Mouse (Mus musculus) midbrain, embryonic 15.5 days (tissue): ENCODE results near the gene Abhd8. TPM values are rescaled to one million over a fixed set of nuclear protein-coding genes. Genes with fewer than 3 reads are reported as not detected.

Experiments
- ATAC-seq: fragments of 200-750 bp; cut with Nextera tagmentation; replicated peaks from 2 replicates; pipeline ENCODE4 v1.8.0; 2017; ENCODE audit warnings: moderate TSS enrichment
- H3K27ac ChIP-seq: fragments of 300-500 bp; sonication (generic); 2 replicates; pipeline ENCODE4 v1.5.1; 2015; ENCODE audit warnings: mild to moderate bottlenecking, inconsistent platforms
- H3K27me3 ChIP-seq: fragments of 300-500 bp; sonication (generic); replicated peaks from 2 replicates; pipeline ENCODE4 v1.6.1; 2015; ENCODE audit warnings: inconsistent platforms
- H3K36me3 ChIP-seq: fragments of 300-500 bp; sonication (generic); replicated peaks from 2 replicates; pipeline ENCODE4 v1.6.1; 2015; ENCODE audit warnings: inconsistent platforms
- H3K4me1 ChIP-seq: fragments of 300-500 bp; sonication (generic); 2 replicates; pipeline ENCODE4 v1.6.1; 2015; ENCODE audit warnings: inconsistent platforms
- H3K4me2 ChIP-seq: fragments of 300-500 bp; sonication (generic); 2 replicates; pipeline ENCODE4 v1.6.1; 2015; ENCODE audit warnings: inconsistent platforms, mild to moderate bottlenecking, moderate library complexity
- H3K4me3 ChIP-seq: fragments of 300-500 bp; sonication (generic); 2 replicates; pipeline ENCODE4 v1.5.1; 2015; ENCODE audit warnings: mild to moderate bottlenecking, inconsistent platforms
- H3K9ac ChIP-seq: fragments of 300-500 bp; sonication (generic); 2 replicates; pipeline ENCODE4 v1.6.1; 2015; ENCODE audit warnings: mild to moderate bottlenecking, inconsistent platforms
- H3K9me3 ChIP-seq: fragments of 300-500 bp; sonication (generic); 2 replicates; pipeline ENCODE4 v1.6.1; 2016; ENCODE audit warnings: inconsistent platforms
- WGBS: fragments of 180-500 bp; shearing (Covaris S2); methylation state at CpG from one replicate; pipeline ENCODE4 v1.1.7; 2015; ENCODE audit warnings: mixed read lengths; 5-methylcytosine and 5-hydroxymethylcytosine counted together
- polyA plus RNA-seq: library from polyadenylated mRNA; unstranded; fragments of >200 nt; fragmentation: Nextera tagmentation; extraction: Ambion mirVana; gene quantifications from 2 replicates; pipeline ENCODE4 v1.2.1, GENCODE M21; 2015

Gene Abhd8
- polyA plus RNA-seq, 1 experiment from 2014 or later, result 188 TPM

GRCm38 (mm10) chr8:71476099-71476940, 12.9 kb upstream of the Abhd8 start:
- peaks cover 21% of the 10 kb centered on the region for H3K4me1 ChIP-seq
- peaks cover 34% of the 10 kb centered on the region for H3K36me3 ChIP-seq
- whole genome bisulfite sequencing, result under 1% methylated on average over 103 of the region's 121 CpGs
- peak overlapping the region; percentile 71 for H3K4me2 ChIP-seq
- peak overlapping the region; percentile 49 for H3K4me3 ChIP-seq
- H3K27me3 ChIP-seq, result no peaks in the 10 kb centered on the region
- ATAC-seq, result peak; percentile 53
- no peaks in the 10 kb centered on the region for H3K9me3 ChIP-seq
- H3K27ac ChIP-seq, result peak overlapping the region; percentile 89
- peak overlapping the region; percentile 63 for H3K9ac ChIP-seq

- H3K4me2 ChIP-seq, result peak overlapping the region; percentile 71
- H3K36me3 ChIP-seq, result peaks cover 30% of the 10 kb centered on the region
- H3K27me3 ChIP-seq, result no peaks in the 10 kb centered on the region
- no peaks in the 10 kb centered on the region for H3K9me3 ChIP-seq
- peak; percentile 7; the same call in 1 of the 2 replicates for ATAC-seq
- H3K9ac ChIP-seq, result peak overlapping the region; percentile 63
- peaks cover 26% of the 10 kb centered on the region for H3K4me1 ChIP-seq
- H3K27ac ChIP-seq, result peak overlapping the region; percentile 89; the same call in 1 of the 2 replicates
- WGBS, result 32% methylated on average over 4 of the region's 4 CpGs
- H3K4me3 ChIP-seq, result peak overlapping the region; percentile 49
Observed at GRCm38 (mm10) chr8:71475702-71476075, 12.2 kb upstream of the Abhd8 start.

GRCm38 (mm10) chr8:71474785-71475701, 11.6 kb upstream of the Abhd8 start:
- H3K4me1 ChIP-seq, result peaks cover 32% of the 10 kb centered on the region
- H3K9me3 ChIP-seq, result no peaks in the 10 kb centered on the region
- peak overlapping the region; percentile 89; the same call in 1 of the 2 replicates for H3K27ac ChIP-seq
- no peak overlapping the region for H3K9ac ChIP-seq
- H3K4me3 ChIP-seq, result no peak overlapping the region
- peak overlapping the region; percentile 71 for H3K4me2 ChIP-seq
- ATAC-seq, result no peak; the same call in 1 of the 2 replicates
- H3K36me3 ChIP-seq, result peaks cover 23% of the 10 kb centered on the region
- no peaks in the 10 kb centered on the region for H3K27me3 ChIP-seq
- 91% methylated on average over 25 of the region's 25 CpGs for WGBS

GRCm38 (mm10) chr8:71474344-71474743, 10.9 kb upstream of the Abhd8 start:
- no peaks in the 10 kb centered on the region for H3K27me3 ChIP-seq
- WGBS, result 94% methylated on average over 18 of the region's 18 CpGs
- no peak overlapping the region for H3K4me2 ChIP-seq
- peaks cover 37% of the 10 kb centered on the region for H3K4me1 ChIP-seq
- no peak overlapping the region for H3K27ac ChIP-seq
- H3K4me3 ChIP-seq, result no peak overlapping the region
- ATAC-seq, result no peak
- H3K9me3 ChIP-seq, result no peaks in the 10 kb centered on the region
- peaks cover 16% of the 10 kb centered on the region for H3K36me3 ChIP-seq
- H3K9ac ChIP-seq, result no peak overlapping the region

GRCm38 (mm10) chr8:71472601-71473386, 9.3 kb upstream of the Abhd8 start:
- Histone ChIP-seq H3K4me2 (no peak overlapping the region), H3K27me3 (no peaks in the 10 kb centered on the region), H3K9ac (no peak overlapping the region), H3K27ac (no peak overlapping the region), H3K36me3 (peaks cover 16% of the 10 kb centered on the region; the same call in 1 of the 2 replicates), H3K9me3 (no peaks in the 10 kb centered on the region), H3K4me3 (no peak overlapping the region), H3K4me1 (peaks cover 36% of the 10 kb centered on the region)
- 88% methylated on average over 8 of the region's 8 CpGs for WGBS
- ATAC-seq, result no peak

GRCm38 (mm10) chr8:71471861-71472260, 8.4 kb upstream of the Abhd8 start:
- no peak overlapping the region for H3K9ac ChIP-seq
- H3K4me2 ChIP-seq, result no peak overlapping the region
- H3K27ac ChIP-seq, result no peak overlapping the region
- H3K36me3 ChIP-seq, result peaks cover 16% of the 10 kb centered on the region; the same call in 1 of the 2 replicates
- no peaks in the 10 kb centered on the region for H3K27me3 ChIP-seq
- no peak for ATAC-seq
- 95% methylated on average over 17 of the region's 17 CpGs for WGBS
- no peaks in the 10 kb centered on the region for H3K9me3 ChIP-seq
- no peak overlapping the region for H3K4me3 ChIP-seq
- H3K4me1 ChIP-seq, result peaks cover 27% of the 10 kb centered on the region

GRCm38 (mm10) chr8:71470913-71471255, 7.4 kb upstream of the Abhd8 start:
- H3K4me3 ChIP-seq, result no peak overlapping the region

GRCm38 (mm10) chr8:71470146-71470912, 6.9 kb upstream of the Abhd8 start:
- Histone ChIP-seq H3K27ac (no peak overlapping the region), H3K4me2 (peak overlapping the region; percentile 78), H3K4me3 (peak overlapping the region; percentile 77), H3K4me1 (peaks cover 26% of the 10 kb centered on the region), H3K9me3 (no peaks in the 10 kb centered on the region), H3K27me3 (no peaks in the 10 kb centered on the region), H3K36me3 (peaks cover 20% of the 10 kb centered on the region; the same call in 1 of the 2 replicates), H3K9ac (peak overlapping the region; percentile 74)
- ATAC-seq, result no peak
- 88% methylated on average over 3 of the region's 3 CpGs for WGBS

More at GRCm38 (mm10) chr8:71470913-71471255, 7.4 kb upstream of the Abhd8 start:
- H3K36me3 ChIP-seq, result peaks cover 20% of the 10 kb centered on the region; the same call in 1 of the 2 replicates
- 89% methylated on average over 5 of the region's 5 CpGs for WGBS
- H3K9ac ChIP-seq, result no peak overlapping the region
- ATAC-seq, result no peak
- H3K9me3 ChIP-seq, result no peaks in the 10 kb centered on the region
- no peak overlapping the region for H3K27ac ChIP-seq
- no peak overlapping the region for H3K4me2 ChIP-seq
- H3K4me1 ChIP-seq, result peaks cover 23% of the 10 kb centered on the region
- H3K27me3 ChIP-seq, result no peaks in the 10 kb centered on the region

- peak; percentile 62 for ATAC-seq
Observed at GRCm38 (mm10) chr8:71469411-71469810, 6.0 kb upstream of the Abhd8 start.

GRCm38 (mm10) chr8:71468916-71469315, 5.5 kb upstream of the Abhd8 start, which contains the start of gene Dda1:
Gene Dda1 (plus strand): TSS chr8:71469199.
- peak within 1 kb of the TSS; percentile 78 for H3K4me2 ChIP-seq
- H3K9me3 ChIP-seq, result no peaks in the 10 kb centered on the region
- peak; percentile 89 for ATAC-seq
- peaks cover 8% of the 10 kb centered on the region; the same call in 1 of the 2 replicates for H3K36me3 ChIP-seq
- H3K27me3 ChIP-seq, result no peaks in the 10 kb centered on the region
- H3K4me1 ChIP-seq, result peaks cover 33% of the 10 kb centered on the region
- peak within 1 kb of the TSS; percentile 77 for H3K4me3 ChIP-seq
- H3K27ac ChIP-seq, result peak within 1 kb of the TSS; percentile 88
- WGBS, result under 1% methylated on average over 52 of the region's 52 CpGs
- H3K9ac ChIP-seq, result peak within 1 kb of the TSS; percentile 74

More at GRCm38 (mm10) chr8:71469411-71469810, 6.0 kb upstream of the Abhd8 start:
- Histone ChIP-seq H3K4me3 (peak overlapping the region; percentile 77), H3K4me1 (peaks cover 28% of the 10 kb centered on the region), H3K9me3 (no peaks in the 10 kb centered on the region), H3K27me3 (no peaks in the 10 kb centered on the region), H3K9ac (peak overlapping the region; percentile 74), H3K4me2 (peak overlapping the region; percentile 78), H3K27ac (peak overlapping the region; percentile 88), H3K36me3 (peaks cover 12% of the 10 kb centered on the region; the same call in 1 of the 2 replicates)
- WGBS, result under 1% methylated on average over 24 of the region's 24 CpGs

GRCm38 (mm10) chr8:71468001-71468400, 4.5 kb upstream of the Abhd8 start:
- no peak overlapping the region for H3K9ac ChIP-seq
- ATAC-seq, result no peak
- no peak overlapping the region for H3K27ac ChIP-seq
- peaks cover 37% of the 10 kb centered on the region for H3K4me1 ChIP-seq
- H3K9me3 ChIP-seq, result no peaks in the 10 kb centered on the region
- no peaks in the 10 kb centered on the region for H3K27me3 ChIP-seq
- WGBS, result 95% methylated on average over 1 of the region's 1 CpGs
- peaks cover 8% of the 10 kb centered on the region; the same call in 1 of the 2 replicates for H3K36me3 ChIP-seq
- no peak overlapping the region for H3K4me2 ChIP-seq
- H3K4me3 ChIP-seq, result no peak overlapping the region
